ENCODE assay signal across 14 mouse cellular contexts in the genomic region with DNA sequence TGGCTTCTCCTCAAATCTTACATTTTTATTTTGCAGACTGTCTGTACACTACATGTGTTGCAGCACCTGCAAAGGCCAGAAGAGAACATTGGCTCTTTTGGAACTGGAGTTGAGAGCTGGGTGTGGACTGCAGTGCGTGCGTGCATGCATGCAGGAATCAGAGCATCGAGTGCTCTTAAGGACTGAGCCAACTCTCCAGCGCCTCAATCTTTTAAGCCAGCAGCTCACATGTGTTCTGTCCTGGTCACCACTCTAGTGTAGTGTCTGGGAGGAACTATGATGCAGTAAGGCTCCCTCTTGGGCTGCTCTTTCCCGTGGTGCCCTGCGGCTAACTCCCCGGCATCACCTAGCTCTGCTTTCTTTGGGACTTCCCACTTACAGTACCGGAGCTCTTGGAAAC.
"Had no signal": no experiment of that assay in that cellular context is flagged by ENCODE, and none has a peak within 500 bp of the region (broad histone marks: within the 10 kb centered on the region; RNA-seq: fewer than 3 reads in every experiment).

No protein-coding gene starts in this region.

- H3K4me3 ChIP-seq: liver, embryonic 15.5 days; megakaryocyte, embryonic 14.5 days; midbrain, embryonic 13.5 days; midbrain, embryonic 15.5 days; neural tube, embryonic 12.5 days; stomach, embryonic 15.5 days had no signal

- H3K9me3 ChIP-seq: liver, embryonic 15.5 days; megakaryocyte, embryonic 14.5 days; midbrain, embryonic 13.5 days; midbrain, embryonic 15.5 days; neural tube, embryonic 12.5 days; stomach, embryonic 15.5 days had no signal

- H3K9ac ChIP-seq: liver, embryonic 15.5 days; liver, postnatal 0 days; lung, embryonic 14.5 days; midbrain, embryonic 13.5 days; midbrain, embryonic 15.5 days; neural tube, embryonic 12.5 days; stomach, embryonic 15.5 days had no signal

- DNase-seq: liver, postnatal 0 days; lung, embryonic 14.5 days; lung, postnatal 10 days; thymus, adult 2 months; thymus, postnatal 25 days; thymus, postnatal 4 days had no signal

- ATAC-seq: liver, postnatal 0 days; midbrain, embryonic 13.5 days; midbrain, embryonic 15.5 days had no signal

- H3K4me2 ChIP-seq: liver, embryonic 15.5 days; lung, embryonic 14.5 days; midbrain, embryonic 11.5 days; midbrain, embryonic 13.5 days; midbrain, embryonic 15.5 days; neural tube, embryonic 12.5 days; stomach, embryonic 15.5 days had no signal

- H3K27me3 ChIP-seq: liver, embryonic 15.5 days; midbrain, embryonic 13.5 days; midbrain, embryonic 15.5 days; neural tube, embryonic 12.5 days; stomach, embryonic 15.5 days had no signal

- H3K27ac ChIP-seq: liver, embryonic 15.5 days; macrophage; midbrain, embryonic 13.5 days; midbrain, embryonic 15.5 days; neural tube, embryonic 12.5 days; stomach, embryonic 15.5 days had no signal
